Mouse (Mus musculus) heart, embryonic 15.5 days (tissue): ENCODE measurements around the gene Epb41. TPM values are rescaled to one million over a fixed set of nuclear protein-coding genes. Genes with fewer than 3 reads are reported as not detected.

Experiments used
- ATAC-seq: fragments of 200-750 bp; cut with Nextera tagmentation; replicated peaks from 2 replicates; pipeline ENCODE4 v1.8.0; 2017; ENCODE audit warnings: low read depth, moderate TSS enrichment; ENCODE audit not compliant: insufficient number of reproducible peaks, insufficient read depth, low FRiP score
- H3K27ac ChIP-seq: fragments of 300-500 bp; sonication (generic); 2 replicates; pipeline ENCODE4 v1.5.1; 2015; ENCODE audit warnings: mild to moderate bottlenecking, inconsistent platforms
- H3K27me3 ChIP-seq: fragments of 300-500 bp; sonication (generic); 2 replicates; pipeline ENCODE4 v1.6.1; 2015; ENCODE audit warnings: inconsistent platforms
- H3K36me3 ChIP-seq: fragments of 300-500 bp; sonication (generic); 2 replicates; pipeline ENCODE4 v1.6.1; 2015; ENCODE audit warnings: mild to moderate bottlenecking, inconsistent platforms
- H3K4me1 ChIP-seq: fragments of 300-500 bp; sonication (generic); replicated peaks from 2 replicates; pipeline ENCODE4 v1.6.1; 2015; ENCODE audit warnings: inconsistent platforms
- H3K4me2 ChIP-seq: fragments of 300-500 bp; sonication (generic); 2 replicates; pipeline ENCODE4 v1.6.1; 2015; ENCODE audit warnings: inconsistent platforms, mild to moderate bottlenecking, moderate library complexity
- H3K4me3 ChIP-seq: fragments of 300-500 bp; sonication (generic); 2 replicates; pipeline ENCODE4 v1.5.1; 2015; ENCODE audit warnings: mild to moderate bottlenecking, inconsistent platforms
- H3K9ac ChIP-seq: fragments of 300-500 bp; sonication (generic); 2 replicates; pipeline ENCODE4 v1.6.1; 2015; ENCODE audit warnings: mild to moderate bottlenecking, inconsistent platforms
- H3K9me3 ChIP-seq: fragments of 300-500 bp; sonication (generic); replicated peaks from 2 replicates; pipeline ENCODE4 v1.6.1; 2016; ENCODE audit warnings: inconsistent platforms
- WGBS: fragments of 180-500 bp; shearing (Covaris S2); methylation state at CpG from one replicate; pipeline ENCODE4 v1.1.7; 2015; ENCODE audit warnings: mixed read lengths; 5-methylcytosine and 5-hydroxymethylcytosine counted together
- polyA plus RNA-seq: library from polyadenylated mRNA; unstranded; fragments of >200 nt; fragmentation: Nextera tagmentation; extraction: Ambion mirVana; gene quantifications from 2 replicates; pipeline ENCODE4 v1.2.1, GENCODE M21; 2015

Gene Epb41
- polyA plus RNA-seq, 1 experiment from 2014 or later: 75.6 TPM

GRCm38 (mm10) chr4:132093928-132094327 is 18.8 kb upstream of the Epb41 start:
- WGBS: 79% methylated on average over 5 of the region's 5 CpGs
- no peak overlapping the region for H3K4me3 ChIP-seq
- H3K36me3 ChIP-seq: no peaks in the 10 kb centered on the region
- no peak for ATAC-seq
- H3K4me2 ChIP-seq: no peak overlapping the region
- H3K27ac ChIP-seq: no peak overlapping the region
- no peaks in the 10 kb centered on the region for H3K9me3 ChIP-seq
- no peaks in the 10 kb centered on the region for H3K4me1 ChIP-seq
- no peaks in the 10 kb centered on the region for H3K27me3 ChIP-seq
- H3K9ac ChIP-seq: no peak overlapping the region

DNA sequence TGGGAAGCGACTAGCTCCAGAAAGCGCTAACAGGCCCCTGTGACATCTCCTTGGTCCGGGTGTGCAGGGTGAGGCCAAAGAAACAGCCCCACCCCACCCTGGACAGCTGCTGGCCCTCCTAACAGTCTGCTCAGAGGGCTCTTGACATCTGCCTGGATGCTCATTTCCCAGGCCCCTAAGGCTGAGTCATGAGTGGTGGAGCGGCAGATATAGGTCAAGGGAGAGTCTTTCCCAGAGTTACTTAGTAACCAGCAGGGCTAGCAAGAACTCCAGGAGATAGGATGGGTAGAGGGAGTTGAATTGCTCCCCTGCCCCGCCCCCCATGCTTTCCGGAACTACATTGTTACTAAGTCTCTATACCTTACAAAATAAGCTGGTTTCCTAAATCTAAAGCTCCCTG is 18.0 kb upstream of the Epb41 start:
- H3K4me2 ChIP-seq: no peak overlapping the region
- no peak overlapping the region for H3K4me3 ChIP-seq
- no peak overlapping the region for H3K27ac ChIP-seq
- H3K27me3 ChIP-seq: no peaks in the 10 kb centered on the region
- 68% methylated on average over 6 of the region's 6 CpGs for WGBS
- H3K4me1 ChIP-seq: no peaks in the 10 kb centered on the region
- no peaks in the 10 kb centered on the region for H3K36me3 ChIP-seq
- H3K9me3 ChIP-seq: no peaks in the 10 kb centered on the region
- no peak overlapping the region for H3K9ac ChIP-seq
- ATAC-seq: no peak

- H3K27me3 ChIP-seq: no peaks in the 10 kb centered on the region
- H3K4me2 ChIP-seq: no peak overlapping the region
- H3K9me3 ChIP-seq: no peaks in the 10 kb centered on the region
- no peak overlapping the region for H3K27ac ChIP-seq
- no peak overlapping the region for H3K9ac ChIP-seq
- no peak overlapping the region for H3K4me3 ChIP-seq
- H3K4me1 ChIP-seq: no peaks in the 10 kb centered on the region
- no peak for ATAC-seq
- no peaks in the 10 kb centered on the region for H3K36me3 ChIP-seq
- WGBS: 18% methylated on average over 7 of the region's 7 CpGs
Observed at GRCm38 (mm10) chr4:132088921-132089320, 13.8 kb upstream of the Epb41 start.

- ATAC-seq: no peak
- H3K4me2 ChIP-seq: no peak overlapping the region
- H3K4me1 ChIP-seq: peaks cover under 1% of the 10 kb centered on the region; the same call in 1 of the 2 replicates
- H3K27me3 ChIP-seq: no peaks in the 10 kb centered on the region
- no peak overlapping the region for H3K4me3 ChIP-seq
- no peak overlapping the region for H3K9ac ChIP-seq
- no peak overlapping the region for H3K27ac ChIP-seq
- WGBS: 85% methylated on average over 7 of the region's 7 CpGs
- no peaks in the 10 kb centered on the region for H3K36me3 ChIP-seq
- H3K9me3 ChIP-seq: no peaks in the 10 kb centered on the region
Observed at GRCm38 (mm10) chr4:132085114-132085513, 10.0 kb upstream of the Epb41 start.

GRCm38 (mm10) chr4:132080492-132080983 is 5.4 kb upstream of the Epb41 start:
- Histone ChIP-seq H3K9ac (no peak overlapping the region), H3K4me3 (no peak overlapping the region), H3K27ac (no peak overlapping the region), H3K36me3 (no peaks in the 10 kb centered on the region), H3K4me2 (no peak overlapping the region), H3K4me1 (peaks cover 39% of the 10 kb centered on the region), H3K27me3 (no peaks in the 10 kb centered on the region), H3K9me3 (no peaks in the 10 kb centered on the region)
- WGBS: 62% methylated on average over 4 of the region's 4 CpGs
- ATAC-seq: no peak

GRCm38 (mm10) chr4:132079555-132080275 is 4.6 kb upstream of the Epb41 start:
- no peak for ATAC-seq
- no peak overlapping the region for H3K4me3 ChIP-seq
- no peaks in the 10 kb centered on the region for H3K36me3 ChIP-seq
- H3K9me3 ChIP-seq: no peaks in the 10 kb centered on the region
- H3K4me2 ChIP-seq: peak overlapping the region; percentile 31; the same call in 1 of the 2 replicates
- no peaks in the 10 kb centered on the region for H3K27me3 ChIP-seq
- H3K4me1 ChIP-seq: peaks cover 42% of the 10 kb centered on the region
- no peak overlapping the region for H3K9ac ChIP-seq
- no peak overlapping the region for H3K27ac ChIP-seq
- 8% methylated on average over 19 of the region's 19 CpGs for WGBS

GRCm38 (mm10) chr4:132078296-132078714 is 3.2 kb upstream of the Epb41 start:
- H3K4me2 ChIP-seq: no peak overlapping the region
- H3K9ac ChIP-seq: no peak overlapping the region
- peak overlapping the region; percentile 93; the same call in 1 of the 2 replicates for H3K27ac ChIP-seq
- WGBS: 60% methylated on average over 7 of the region's 7 CpGs
- peaks cover 50% of the 10 kb centered on the region for H3K4me1 ChIP-seq
- H3K9me3 ChIP-seq: no peaks in the 10 kb centered on the region
- no peaks in the 10 kb centered on the region for H3K27me3 ChIP-seq
- H3K36me3 ChIP-seq: no peaks in the 10 kb centered on the region
- H3K4me3 ChIP-seq: no peak overlapping the region
- ATAC-seq: no peak

- peak overlapping the region; percentile 93 for H3K27ac ChIP-seq
- no peak for ATAC-seq
- H3K9ac ChIP-seq: peak overlapping the region; percentile 23; the same call in 1 of the 2 replicates
- no peaks in the 10 kb centered on the region for H3K9me3 ChIP-seq
- WGBS: 39% methylated on average over 7 of the region's 7 CpGs
- H3K4me2 ChIP-seq: peak overlapping the region; percentile 84
- H3K27me3 ChIP-seq: no peaks in the 10 kb centered on the region
- H3K4me1 ChIP-seq: peaks cover 59% of the 10 kb centered on the region
- H3K4me3 ChIP-seq: peak overlapping the region; percentile 25; the same call in 1 of the 2 replicates
- H3K36me3 ChIP-seq: no peaks in the 10 kb centered on the region
Observed at GRCm38 (mm10) chr4:132077445-132077844, 2.3 kb upstream of the Epb41 start.

- Histone ChIP-seq H3K27ac (peak overlapping the region; percentile 93), H3K4me1 (peaks cover 61% of the 10 kb centered on the region), H3K9ac (peak overlapping the region; percentile 23; the same call in 1 of the 2 replicates), H3K4me3 (peak overlapping the region; percentile 25), H3K9me3 (no peaks in the 10 kb centered on the region), H3K36me3 (no peaks in the 10 kb centered on the region), H3K4me2 (peak overlapping the region; percentile 84), H3K27me3 (no peaks in the 10 kb centered on the region)
- peak; percentile 38 for ATAC-seq
- WGBS: 17% methylated on average over 20 of the region's 20 CpGs
Observed at GRCm38 (mm10) chr4:132076480-132077405, 1.6 kb upstream of the Epb41 start.

DNA sequence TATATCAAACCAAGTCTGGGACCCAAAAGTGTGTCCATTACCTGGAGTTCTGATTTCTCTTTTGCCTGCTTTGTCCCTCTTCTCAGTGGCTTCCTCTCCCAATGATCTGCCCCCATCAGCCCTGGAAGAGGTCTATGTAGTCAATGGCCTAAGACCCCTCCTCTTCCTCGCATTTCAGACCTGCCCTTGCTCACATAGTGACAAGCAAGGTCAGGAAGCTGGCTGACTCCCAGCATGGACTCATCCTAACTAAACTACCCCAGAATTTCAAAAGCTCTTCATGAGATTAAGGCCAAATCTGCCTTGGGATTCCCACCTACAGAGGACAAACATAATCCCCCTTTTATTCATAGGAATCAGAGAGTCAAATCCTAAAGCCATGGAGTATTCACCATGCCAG is 675 bp upstream of the Epb41 start:
- Histone ChIP-seq H3K4me1 (peaks cover 61% of the 10 kb centered on the region), H3K4me2 (peak overlapping the region; percentile 84), H3K9ac (no peak overlapping the region), H3K27me3 (no peaks in the 10 kb centered on the region), H3K36me3 (no peaks in the 10 kb centered on the region), H3K4me3 (peak overlapping the region; percentile 88; the same call in 1 of the 2 replicates), H3K27ac (peak overlapping the region; percentile 93), H3K9me3 (no peaks in the 10 kb centered on the region)
- 45% methylated on average over 1 of the region's 1 CpGs for WGBS
- no peak for ATAC-seq
